Mouse (Mus musculus): ENCODE measurements around the gene Chchd6. TPM values are rescaled to one million over a fixed set of nuclear protein-coding genes. Genes with fewer than 3 reads are reported as not detected.

Gene Chchd6
- total RNA-seq (2021), result 10 to 100 TPM; 73.8 to 89.8 TPM
- long read RNA-seq, transcript Chchd6-201 (8 exons, 1,121 nt), result major isoform, 159 of 200 reads
- long read RNA-seq, transcript Chchd6-202 (7 exons, 1,042 nt), result minor isoform, 31 of 200 reads
- long read RNA-seq, partial matches to known transcripts, result 5 of 200 reads
- long read RNA-seq, other reads (novel, unspliced or antisense), result 5 of 200 reads

DNA sequence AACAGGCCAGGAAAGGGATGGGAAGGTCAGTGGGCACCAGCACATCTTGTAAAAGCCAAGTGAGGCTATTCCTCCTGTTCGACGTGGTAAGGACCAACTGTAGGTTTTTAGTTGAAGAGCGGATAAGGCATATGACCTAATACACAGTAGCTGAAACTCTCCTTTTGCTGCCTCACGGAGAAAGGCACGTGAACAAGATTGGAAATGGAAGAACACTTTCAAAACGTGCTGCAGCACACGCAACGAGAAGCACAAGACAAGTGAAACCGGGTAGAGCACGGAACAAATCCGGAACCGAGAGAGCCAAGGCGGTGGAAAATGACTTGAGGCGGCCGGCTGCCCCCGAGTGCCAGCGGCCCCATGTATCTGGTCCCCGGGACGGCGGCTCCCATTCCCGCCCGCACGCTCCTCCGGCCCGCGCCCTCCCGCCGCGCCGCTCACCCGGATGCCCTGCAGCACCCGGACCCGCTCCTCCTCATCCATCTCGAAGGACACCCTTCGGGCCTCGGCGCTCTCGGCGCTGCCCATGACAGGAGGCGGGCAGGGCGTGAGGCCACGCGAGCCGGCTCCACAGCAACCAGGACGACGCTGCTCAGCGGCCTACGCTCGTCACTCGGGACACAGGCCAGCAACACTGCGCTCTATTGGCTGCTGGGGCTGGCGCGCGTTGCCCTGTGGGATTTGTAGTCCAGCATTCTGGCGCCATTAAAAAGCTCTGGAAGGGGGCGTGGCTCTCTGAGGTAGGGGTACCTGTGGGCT is at the start of gene Chchd6:
Gene Chchd6 (minus strand): TSS at position 635 of the 759 bp plus-strand sequence.
- peak; percentile 96 to 97 for DNase-seq (ENCODE audit: low spot score in 2 of 2)

DNA sequence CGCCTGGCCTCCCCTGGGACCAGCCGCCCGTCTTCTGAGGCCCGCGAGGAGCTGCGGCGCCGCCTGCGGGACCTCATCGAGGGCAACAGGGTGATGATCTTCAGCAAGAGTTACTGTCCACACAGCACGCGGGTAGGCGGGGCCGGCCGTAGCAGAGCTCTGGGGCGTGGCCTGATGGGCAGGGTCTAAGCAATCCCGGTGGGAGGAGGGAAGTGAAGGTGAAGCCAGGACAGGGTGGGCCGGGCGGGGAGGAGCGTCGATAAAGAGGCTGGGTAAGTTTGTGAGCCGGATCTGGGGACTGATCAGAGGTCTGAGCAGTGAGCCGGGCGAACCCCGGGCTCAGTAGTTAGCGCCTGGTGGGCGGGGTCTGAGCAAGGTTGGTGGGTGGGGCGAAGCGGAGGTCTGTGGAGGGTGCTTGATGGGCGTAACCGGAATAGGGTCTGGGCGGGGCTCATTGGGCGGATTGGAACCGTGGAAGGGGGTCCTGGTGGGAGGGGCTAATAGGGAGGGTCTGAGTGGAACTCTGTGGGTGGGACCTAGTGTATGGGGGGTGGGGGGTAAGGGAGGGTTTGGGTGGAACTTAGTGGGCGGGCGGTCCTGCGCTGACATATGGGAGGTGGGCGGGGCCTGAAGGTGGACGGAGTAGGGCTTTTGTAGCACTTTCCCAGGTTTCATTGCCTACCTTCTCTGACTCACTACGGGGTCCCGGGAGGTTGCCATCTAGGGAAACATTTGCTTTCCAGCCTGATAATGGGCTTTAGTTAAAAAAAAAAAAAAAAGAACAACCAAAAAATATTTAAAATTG is 49.0 kb upstream of the Chchd6 start:
- DNase-seq (ENCODE audit: low spot score in 2 of 2), result peak; percentile 78 to 82

DNA sequence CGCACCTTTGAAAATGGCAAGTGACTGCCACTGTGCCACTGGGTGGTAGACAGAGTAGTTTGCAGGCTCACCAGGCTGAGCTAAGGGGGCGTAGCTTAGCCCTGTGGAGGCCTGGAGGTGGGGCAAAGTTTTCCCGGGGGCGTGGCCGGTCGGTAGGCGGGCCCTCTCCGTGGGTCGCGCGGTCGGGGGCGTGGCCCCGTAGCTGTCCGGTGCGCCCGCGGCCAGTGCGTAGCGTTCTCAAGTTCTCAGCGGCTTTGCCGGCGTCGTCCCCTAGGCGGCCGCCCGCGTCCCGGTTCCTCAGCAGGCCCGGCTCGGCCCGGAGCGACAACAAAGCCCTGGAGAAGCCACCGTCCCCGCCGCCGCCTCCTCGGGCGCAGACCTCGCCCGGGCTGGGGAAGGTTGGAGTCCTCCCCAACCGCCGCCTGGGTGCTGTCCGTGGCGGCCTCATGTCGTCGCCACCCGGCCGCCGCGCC is 48.4 kb upstream of the Chchd6 start, which contains the start of gene Txnrd3:
Gene Txnrd3 (plus strand): TSS at position 191 of the 473 bp plus-strand sequence.
- DNase-seq (ENCODE audit: low spot score in 2 of 2), result peak; percentile 88 to 91

DNA sequence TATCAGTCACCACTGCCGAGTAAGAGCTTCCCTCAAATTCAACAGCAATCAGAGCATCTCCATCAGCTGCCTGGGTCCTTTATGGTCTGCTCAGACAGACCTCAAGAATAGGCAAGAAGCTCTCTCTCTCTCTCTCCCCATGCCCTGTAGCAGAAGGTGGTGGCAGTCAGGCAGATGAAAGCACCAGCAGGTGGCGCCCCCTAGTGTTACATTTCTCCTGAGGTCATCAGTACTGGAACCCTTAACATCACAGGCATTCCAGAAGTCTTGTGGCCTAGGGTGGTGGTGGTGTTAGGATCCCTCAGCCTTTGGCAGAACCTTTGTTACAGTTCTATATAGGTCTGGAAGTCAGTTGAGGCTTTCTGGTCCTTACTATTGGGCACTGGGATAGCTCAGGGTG is 43.6 kb upstream of the Chchd6 start:
- no peak for DNase-seq (ENCODE audit: low spot score in 2 of 2)

DNA sequence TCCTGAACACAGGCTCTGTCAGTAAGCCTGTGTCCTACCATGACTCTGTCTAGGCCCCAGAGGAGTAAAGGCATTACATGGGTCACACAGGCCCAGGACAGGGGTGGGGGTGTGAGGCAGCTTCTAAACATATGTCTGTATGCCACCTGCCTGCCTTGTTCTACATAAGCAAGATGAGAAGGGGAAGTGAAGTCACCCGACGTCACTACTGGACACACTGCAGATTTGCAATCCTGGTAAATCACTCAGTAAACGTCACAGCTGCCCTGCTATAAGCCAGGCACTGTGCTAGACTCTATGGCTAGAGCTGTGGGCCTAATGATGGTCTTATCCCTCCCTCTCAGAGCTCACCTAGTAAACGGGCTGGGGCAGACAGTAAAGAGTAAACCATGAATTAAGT is 42.5 kb upstream of the Chchd6 start:
- DNase-seq (ENCODE audit: low spot score in 2 of 2), result no peak

- DNase-seq (ENCODE audit: low spot score in 2 of 2), result no peak
Observed at GRCm38 (mm10) chr6:89634400-89634799, 38.9 kb upstream of the Chchd6 start.

- DNase-seq (ENCODE audit: low spot score in 2 of 2), result no peak
Observed at GRCm38 (mm10) chr6:89633115-89633514, 37.7 kb upstream of the Chchd6 start.

DNA sequence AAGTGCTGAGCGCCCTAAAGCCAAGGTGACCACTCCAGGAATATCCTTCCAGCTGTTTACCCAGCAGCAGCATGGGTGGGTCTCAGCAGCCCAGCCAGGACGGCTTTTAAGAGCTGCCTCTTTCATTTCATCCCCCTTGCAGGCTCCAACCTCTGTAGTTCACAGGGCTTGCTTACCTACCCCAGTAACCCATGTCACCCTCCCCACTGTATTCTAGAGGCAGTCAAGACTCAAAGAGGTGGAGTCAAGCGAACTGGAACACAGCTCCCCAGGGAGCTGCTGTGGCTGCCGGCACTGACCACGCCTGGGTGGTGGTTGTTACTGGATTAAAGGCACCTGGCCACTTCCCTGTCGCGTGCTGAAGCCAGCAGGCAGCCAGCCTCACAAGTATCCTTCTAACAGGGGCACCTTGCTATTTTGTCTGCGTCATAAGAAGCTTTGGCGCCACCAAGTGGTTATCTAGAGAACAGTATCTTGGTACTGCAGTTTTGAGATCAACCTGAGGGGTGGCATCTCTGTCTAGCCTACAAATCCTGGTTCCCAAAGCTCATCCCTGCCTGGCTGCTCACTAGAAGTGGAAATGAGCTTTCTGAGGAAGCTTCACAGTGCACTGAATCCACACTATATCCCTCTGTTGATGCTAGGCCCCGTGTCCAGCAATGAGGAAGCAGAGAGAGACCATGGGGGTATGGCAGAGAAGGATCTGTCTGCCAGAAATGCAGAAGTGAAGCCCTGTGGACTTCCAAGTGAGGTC is 36.5 kb upstream of the Chchd6 start:
- DNase-seq (ENCODE audit: low spot score in 2 of 2), result peak; percentile 83 to 87

GRCm38 (mm10) chr6:89628045-89628785 is 32.8 kb upstream of the Chchd6 start:
- DNase-seq (ENCODE audit: low spot score in 2 of 2), result no peak

GRCm38 (mm10) chr6:89622647-89623046 is 27.2 kb upstream of the Chchd6 start:
- DNase-seq (ENCODE audit: low spot score in 2 of 2), result no peak

- no peak for DNase-seq (ENCODE audit: low spot score in 2 of 2)
Observed at GRCm38 (mm10) chr6:89615373-89615755, 19.9 kb upstream of the Chchd6 start.

DNA sequence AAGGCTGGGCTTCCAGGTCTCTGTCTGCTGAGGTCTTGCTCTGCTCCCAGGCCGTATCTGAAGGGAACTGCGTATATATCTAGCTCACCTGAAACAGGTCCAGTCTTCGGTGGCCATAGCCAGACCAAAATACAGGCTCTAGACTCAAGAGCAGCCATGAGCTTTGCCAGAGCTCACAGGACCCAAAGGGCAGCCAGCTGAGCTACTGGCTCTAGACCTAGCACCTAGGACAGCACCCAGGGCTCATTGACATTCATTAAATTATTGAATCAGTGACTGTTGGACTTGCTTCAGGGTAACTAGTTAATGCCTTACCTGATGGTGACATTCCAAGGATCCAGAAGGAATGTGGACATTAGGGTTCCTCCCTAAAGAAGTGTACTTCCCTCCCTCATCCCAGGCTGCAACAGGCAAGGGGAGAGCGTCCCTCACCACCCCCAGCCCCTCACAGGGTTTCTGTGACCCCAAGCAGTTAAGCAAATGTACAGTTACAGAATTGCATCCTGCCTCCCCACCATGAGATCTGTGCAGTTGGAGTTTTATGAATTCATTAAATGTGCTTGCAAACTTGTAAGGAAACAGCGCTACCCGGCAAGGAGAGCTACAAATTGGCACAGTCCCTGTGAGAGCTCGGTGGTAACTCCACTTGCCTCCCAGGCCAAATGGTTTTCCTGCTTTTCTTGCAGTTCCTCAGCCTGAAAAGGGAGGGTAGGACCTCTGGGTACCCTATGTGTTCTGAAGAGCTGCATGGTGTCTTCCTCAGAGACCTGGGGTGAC is 19.3 kb upstream of the Chchd6 start:
- no peak for DNase-seq (ENCODE audit: low spot score in 2 of 2)

DNA sequence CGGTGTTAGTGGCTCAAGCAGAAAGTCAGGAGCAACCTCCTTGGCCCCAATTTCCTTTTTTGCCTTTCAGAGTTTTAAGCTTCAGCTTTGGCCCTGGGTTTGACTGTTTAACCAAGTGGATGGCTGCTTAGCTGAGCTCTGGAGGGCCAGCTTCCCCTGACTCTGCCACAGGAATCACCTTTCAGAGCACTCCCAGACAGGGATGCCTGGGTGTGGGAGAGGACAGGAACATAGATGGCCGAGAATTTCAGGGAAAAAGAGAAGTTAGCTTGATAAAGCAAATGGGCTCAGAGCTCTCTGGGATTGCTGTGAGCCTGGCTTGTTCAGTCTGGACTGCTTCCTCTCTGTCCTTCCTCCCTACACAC is 18.6 kb upstream of the Chchd6 start:
- no peak for DNase-seq (ENCODE audit: low spot score in 2 of 2)

- peak; percentile 66 to 71 for DNase-seq (ENCODE audit: low spot score in 2 of 2)
Observed at GRCm38 (mm10) chr6:89613336-89614106, 18.1 kb upstream of the Chchd6 start.

DNA sequence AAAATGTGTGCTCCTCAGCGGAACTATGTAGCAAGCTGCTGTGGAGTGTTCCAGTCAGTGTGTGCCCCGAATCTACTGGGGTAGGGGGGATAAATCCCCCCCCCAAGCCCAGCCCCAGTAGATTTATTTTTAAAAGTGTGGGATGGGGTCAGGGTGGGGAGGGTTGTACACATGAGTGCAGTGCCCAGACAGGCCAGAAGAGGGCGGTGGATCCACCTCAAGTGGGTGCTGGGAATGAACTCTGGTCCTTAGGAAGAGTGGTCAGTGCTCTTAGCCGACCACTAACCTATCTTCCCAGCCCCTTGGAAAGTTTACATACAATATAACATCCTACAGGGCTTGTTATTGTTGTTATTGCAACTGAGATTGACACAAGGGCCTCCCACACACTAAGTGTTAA is 12.5 kb upstream of the Chchd6 start:
- no peak for DNase-seq (ENCODE audit: low spot score in 2 of 2)

- no peak for DNase-seq (ENCODE audit: low spot score in 2 of 2)
Observed at GRCm38 (mm10) chr6:89606096-89606495, 10.6 kb upstream of the Chchd6 start.

DNA sequence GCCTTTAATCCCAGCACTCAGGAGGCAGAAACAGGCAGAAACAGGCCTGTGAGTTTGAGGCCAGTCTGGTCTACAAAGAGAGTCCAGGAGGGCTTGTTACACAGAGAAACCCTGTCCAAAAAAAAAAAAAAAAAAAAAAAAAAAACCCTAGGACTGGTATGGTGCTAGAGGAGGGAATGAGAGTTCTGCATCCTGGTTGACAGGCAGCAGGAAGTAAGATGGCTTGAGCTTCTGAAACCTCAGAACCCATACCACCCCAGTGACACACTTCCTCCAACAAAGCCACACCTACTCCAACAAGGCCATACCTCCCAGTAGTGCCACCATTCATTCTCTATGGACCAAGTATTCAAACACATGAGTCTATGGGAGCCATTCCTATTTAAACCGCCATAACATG is 1.1 kb upstream of the Chchd6 start:
- no peak for DNase-seq (ENCODE audit: low spot score in 2 of 2)

- no peak for DNase-seq (ENCODE audit: low spot score in 2 of 2)
Observed at GRCm38 (mm10) chr6:89595777-89596146, 310 bp upstream of the Chchd6 start.

DNA sequence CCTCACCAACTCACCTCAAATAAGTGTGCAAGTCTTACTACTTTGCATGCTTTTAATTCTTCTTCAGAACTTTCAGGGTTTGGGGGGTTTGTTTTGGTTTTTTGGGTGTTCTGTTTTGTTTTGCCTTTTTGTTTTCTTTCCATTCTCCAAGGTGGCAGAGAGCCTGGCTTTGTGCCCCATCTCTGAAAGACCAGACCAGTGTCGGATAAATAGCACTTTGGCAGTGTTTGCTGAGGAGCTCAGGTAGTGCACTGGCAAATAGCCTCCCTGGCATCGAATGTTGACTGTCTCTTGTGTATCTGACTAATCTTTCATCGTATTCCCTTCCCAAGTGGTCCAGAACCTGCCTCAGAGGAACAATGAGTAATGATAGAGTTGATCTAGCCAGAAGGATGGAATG is 3.4 kb downstream of the Chchd6 start:
- no peak for DNase-seq (ENCODE audit: low spot score in 2 of 2)
